Mouse (Mus musculus) thymus, postnatal 10 days (tissue): ENCODE measurements around the gene AI467606.

Source experiments
- DNase-seq, 2 experiments: peaks; one replicate each; pipeline ENCODE4 v3.0.0; 2021; ENCODE audit warnings: low spot score in 2 of 2

The AI467606 gene

DNA sequence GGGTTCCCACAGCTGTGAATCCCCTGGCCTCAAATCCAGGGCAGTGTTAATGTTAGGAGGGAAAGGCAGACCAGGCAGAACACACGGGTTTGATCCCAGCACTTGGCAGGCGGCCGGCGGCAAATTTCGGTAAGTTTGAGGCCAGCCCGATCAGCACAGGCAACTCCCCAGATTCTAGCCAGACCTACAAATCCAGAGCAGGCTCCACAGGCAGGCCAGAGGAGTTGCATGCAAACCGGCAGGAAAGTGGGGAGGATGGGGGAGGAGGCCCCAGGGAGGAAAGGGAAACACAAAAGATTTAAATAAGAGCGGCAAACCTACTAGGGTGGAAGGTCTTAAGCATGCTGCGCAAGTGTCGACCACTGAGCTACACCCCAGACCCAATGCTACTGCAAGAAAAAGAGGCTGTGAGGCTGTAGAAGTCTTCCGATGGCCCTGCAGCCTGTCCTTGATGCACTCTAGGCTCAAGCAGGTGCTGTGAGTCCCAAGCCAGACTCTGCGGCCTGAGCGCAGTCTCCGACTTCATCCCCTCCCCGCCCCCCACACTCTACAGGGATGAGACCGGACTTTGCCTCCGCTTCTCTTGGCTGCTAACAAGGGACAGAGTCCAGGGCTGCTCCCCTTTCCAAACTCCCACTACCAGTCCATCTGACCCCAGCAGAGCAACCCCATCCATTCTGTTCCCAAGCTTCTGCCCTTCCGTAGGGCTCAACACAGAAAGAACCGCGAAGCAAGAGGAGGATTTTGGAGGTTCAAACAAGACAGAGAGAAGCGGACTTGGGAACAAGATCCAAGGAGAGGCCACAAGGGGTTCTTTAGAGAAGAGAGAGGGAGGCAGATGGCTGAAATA is 30.1 kb downstream of the AI467606 start:
- no peak for DNase-seq

DNA sequence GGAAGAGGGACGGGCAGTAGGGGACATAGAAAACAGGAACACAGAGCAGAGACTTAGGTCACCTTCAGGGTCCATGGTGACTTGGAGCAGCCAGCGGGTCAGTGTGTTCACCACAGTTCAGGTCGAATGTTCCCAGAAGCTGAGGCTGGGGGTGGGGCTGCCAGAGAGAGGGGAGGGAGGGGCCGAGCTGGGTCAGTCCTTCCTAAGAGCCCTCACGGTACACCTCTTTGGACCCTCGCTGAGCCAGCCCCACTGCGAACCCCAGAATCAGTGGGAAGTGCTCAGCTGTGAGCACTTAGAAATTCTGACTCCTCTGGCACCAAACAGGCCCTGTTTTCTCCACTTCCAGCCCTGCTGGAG is 30.7 kb downstream of the AI467606 start, which contains the start of gene Qprt:
TSS of gene Qprt (minus strand) at position 316 of the 360 bp plus-strand sequence.
- DNase-seq: no peak

DNA sequence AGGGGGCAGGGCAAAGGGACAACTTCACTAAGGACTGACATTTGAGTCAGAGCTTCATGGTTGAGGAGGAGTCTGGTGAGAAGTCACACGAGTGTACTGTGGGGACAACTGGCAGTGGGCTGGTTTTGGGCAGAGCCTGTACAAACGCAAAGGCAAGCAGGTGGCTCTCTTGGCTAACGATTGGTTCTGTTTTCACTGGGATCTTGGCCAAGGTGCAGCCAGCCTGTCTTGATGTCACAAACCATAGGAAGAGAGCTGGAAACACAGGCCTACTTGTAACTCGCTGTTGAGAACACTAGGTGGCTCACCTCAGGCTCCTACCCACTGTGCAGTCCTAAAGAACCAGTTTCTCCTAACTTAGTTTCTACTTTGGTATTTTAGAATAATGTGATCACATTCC is 38.5 kb downstream of the AI467606 start:
- DNase-seq: peak in 1 of 2 experiments; percentile 44

DNA sequence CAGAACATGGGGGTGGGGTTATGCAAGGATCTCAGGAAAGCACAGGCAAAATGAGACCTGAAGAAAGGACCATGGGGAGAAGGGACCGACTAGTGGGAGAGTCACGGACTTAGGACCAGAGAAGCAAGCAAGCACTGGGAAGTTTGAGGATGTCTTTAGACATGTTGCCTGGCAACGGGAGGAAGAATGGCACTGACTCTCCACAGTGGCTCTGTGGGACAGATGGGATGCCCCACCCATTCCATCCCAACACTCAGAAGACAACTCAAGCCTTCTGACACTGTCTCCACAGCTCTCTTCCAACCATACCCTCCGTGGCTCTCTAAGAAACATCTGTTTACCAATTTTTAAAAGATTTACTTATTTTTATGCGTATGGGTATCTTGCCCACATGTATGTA is 42.0 kb downstream of the AI467606 start:
- no peak for DNase-seq

DNA sequence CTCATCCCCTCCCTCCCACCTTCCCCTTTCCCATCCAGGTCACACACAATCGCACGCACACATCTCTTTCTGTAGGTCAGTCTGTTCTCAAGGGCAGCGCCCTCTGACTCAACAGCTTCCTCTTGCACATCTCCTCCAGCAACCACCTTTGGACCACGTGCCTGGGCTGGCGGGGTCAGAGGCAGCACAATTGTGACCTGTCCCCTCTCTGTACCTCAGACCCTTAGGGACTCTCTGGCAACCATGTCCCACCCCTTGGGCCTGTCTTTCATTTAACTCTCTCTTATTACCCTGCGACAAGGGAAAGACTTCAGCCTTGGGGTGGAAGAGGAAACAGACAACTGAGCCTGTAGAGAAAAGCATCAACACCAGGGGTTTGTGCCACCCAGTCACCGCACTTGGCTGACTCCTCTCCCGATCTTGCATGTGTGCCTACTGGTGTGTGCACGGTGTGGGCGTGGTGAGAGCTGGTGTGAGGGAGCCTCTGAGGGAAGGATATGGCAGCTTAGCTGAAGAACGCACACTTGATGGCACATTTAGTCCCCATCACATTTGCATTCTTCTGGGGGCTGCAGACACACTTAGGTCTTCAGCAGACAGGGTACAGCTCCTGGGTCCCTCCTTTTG is 43.8 kb downstream of the AI467606 start:
- DNase-seq: peak; percentile 24 to 35

DNA sequence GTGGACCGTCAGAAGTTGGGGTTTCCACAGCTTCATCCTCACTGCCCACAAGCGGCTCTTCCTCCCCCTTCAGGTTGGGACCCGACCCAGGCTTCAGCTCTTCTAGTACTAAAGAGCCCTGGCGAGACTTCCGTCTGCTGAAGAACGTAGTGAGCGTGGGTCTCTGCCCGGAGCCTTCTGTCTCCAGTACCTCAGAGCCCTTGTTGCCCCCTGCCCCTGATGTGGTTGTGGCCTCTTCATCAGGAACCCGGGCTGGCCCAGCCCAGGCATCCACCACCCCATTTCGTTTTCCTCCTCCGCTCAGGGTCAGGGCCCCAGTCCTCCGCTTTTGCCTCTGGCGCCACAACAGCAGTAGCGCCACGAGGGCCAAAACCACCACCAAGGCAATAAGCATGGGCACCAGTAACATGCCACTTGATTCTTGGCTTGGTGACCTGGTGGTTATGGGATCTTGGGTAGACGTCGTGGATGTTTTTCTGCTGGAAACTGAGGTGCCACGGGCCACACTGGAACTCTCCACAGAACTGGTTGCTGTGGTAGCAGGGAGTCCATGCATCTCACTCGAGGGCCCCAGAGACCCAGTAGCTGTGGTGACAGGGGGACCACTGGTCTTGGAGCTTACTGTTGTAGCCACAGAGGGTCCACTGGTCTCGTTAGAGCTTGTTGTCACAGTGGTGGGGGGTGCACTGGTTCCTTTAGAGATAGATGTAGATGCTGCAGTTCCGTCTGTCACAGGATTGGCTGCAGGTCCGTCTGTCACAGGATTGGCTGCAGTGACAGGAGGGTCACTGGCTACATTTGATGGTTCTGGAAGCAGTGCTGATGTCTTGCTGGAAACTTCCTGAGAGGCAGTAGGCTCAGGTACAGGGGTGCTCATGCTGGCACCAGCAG is 45.3 kb downstream of the AI467606 start:
- DNase-seq: peak; percentile 26 to 35

DNA sequence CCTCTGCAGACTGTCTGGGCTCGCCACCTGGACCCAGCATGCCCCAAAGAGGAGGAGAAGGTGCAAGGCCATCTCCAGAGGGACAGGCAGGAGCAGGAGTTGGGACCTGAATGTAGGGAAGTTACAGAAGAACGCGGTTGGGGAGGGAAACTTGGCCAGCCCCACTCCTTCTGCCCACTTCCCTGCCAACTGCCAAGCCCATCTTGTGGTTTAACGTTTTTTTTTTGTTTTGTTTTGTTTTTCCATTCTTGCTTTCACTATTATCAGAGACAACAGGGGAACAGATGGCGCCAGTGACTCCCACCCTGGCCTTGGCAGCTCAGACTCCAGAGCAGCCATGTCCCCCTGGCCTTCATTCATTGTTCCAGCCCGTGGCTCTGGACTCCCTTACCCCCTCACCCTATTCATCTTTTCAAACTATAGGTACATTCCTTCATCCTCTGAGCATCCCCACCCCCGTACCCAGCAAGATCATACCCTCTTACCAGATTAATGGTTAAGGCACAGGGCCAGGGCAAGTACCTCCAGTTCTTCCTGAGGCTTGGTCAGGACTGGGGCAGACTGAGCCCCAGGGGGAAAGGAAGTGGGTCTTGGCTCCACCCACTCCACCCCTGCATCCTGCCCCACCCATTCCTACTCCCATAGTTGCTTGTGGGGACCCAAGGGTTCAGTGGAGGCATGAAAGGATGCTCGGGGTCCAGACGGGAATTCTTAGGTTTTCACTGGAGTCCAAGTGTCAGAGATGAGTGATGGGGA is 46.3 kb downstream of the AI467606 start, which contains the start of gene Spn:
TSS of gene Spn (minus strand) at position 562 of the 756 bp plus-strand sequence.
- peak; percentile 76 to 77 for DNase-seq

DNA sequence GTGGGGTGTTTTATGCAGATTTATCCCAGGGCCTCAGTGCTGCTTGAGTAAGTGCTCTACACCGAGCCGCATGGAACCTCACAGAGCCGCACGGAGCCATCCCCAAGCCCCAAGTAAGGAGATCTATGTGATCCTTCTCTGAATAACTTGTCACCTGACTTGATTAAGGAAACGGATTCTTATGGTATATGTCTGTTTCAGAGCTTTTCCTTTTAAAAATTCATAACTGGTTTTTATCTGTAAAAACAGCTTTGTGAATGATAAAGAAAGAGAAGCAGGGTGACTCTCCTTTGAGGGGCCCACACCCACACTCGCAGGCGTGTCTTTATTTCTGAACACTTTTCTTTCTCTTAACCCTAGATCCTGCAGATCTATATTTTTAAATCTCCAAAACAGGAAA is 47.9 kb downstream of the AI467606 start:
- DNase-seq: no peak

DNA sequence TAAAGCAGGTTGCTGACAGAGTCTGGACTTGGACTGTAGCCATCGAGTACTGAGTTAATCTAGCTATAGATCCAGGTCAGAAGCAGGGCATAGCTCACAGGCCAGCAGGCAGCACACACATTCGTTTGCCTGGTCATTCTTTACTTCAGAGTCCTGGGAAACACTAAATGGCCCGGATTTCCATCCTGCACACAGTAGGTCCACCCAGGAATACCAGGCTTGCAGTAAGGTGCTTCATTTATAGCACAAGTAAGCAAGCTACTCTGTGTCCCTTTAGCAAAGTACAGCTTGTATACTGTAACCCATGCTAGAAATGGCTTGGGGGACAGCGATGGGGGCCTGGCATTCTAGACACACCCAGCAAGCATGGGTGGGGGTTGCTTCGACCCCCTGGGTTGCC is 48.4 kb downstream of the AI467606 start:
- DNase-seq: no peak

DNA sequence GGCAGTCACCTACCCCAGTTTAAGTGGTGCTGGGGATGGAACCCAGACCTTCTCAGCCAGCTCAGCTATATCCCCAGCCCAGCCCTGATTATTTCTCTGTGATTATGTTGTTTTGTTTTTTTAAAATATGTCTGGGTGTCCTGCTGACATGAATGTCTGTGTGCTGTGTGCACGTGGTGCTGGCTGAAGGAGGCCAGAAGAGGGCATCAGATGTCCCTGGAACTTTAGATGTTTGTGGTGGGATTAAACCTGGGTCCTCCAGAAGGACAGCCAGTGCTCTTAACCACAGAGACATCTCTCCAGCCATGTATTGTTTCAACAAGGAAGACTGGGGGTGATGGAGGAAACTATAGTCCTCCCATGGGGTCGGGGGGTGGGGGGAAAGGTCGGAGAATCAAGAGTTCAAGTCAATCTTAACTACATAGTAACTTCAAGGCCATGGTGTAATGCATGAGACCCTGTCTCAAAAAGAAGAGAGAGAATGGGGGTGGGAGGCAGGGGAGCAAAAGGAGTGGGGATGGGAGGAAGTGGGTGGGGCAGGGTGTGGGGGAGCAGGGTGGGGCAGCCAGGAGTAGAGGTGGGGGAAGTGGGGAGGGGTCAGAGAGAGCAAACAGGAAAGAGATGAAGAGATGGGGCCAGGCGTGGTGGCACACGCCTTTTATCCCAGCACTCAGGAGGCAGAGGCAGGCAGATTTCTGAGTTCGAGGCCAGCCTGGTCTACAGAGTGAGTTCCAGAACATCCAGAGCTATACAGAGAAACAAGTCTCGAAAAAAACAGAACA is 49.7 kb downstream of the AI467606 start:
- DNase-seq: no peak

DNA sequence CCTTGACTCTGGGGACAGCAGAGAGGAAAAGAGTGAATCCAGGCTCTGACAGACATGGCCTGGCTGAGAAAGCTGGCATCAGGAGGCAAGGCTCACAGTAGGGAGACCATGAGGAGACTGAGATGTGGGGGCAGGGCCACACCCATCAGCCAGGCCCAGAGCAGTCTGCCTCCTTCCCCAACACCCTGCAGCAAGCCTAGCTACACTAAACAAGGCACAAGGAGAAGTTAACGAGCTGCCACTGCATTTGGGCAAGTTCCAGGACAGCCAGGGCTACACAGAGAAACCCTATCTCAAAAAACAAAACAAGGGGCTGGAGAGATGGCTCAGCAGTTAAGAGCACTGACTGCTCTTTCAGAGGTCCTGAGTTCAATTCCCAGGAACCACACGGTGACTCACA is 51.1 kb downstream of the AI467606 start:
- DNase-seq: no peak

DNA sequence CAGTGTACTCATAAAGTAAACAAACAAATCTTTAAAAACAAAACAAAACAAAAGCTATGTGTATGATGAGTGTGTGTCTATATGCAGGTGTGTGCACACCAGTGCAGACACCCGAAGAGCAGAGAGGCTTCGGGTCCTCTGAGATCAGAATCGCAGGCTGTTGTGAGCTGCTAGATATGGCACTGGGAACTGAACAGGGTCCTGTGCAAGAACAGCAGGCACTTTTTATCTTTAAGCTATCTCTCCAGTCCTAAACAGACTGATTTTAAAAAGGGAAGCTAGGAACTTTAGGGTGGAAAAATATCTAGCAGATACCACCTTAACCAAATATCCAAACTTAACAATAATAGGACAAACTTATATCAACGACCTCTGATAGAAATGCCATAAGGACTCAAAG is 51.5 kb downstream of the AI467606 start:
- no peak for DNase-seq
